Mouse (Mus musculus) T-helper 17 cell (primary cell): Measurements from ENCODE around the gene Trank1.

Source experiments
- in situ Hi-C, 2 experiments: fragments of 300-600 bp; cut with MboI, MseI; formaldehyde crosslinking; loops; 1 replicate in 1 of 2; 2 replicates in 1 of 2; pipeline ENCODE4 v1.15.1; 2025; ENCODE audit warnings: high pct_unique_total_duplicates in 2 of 2

Gene Trank1

DNA sequence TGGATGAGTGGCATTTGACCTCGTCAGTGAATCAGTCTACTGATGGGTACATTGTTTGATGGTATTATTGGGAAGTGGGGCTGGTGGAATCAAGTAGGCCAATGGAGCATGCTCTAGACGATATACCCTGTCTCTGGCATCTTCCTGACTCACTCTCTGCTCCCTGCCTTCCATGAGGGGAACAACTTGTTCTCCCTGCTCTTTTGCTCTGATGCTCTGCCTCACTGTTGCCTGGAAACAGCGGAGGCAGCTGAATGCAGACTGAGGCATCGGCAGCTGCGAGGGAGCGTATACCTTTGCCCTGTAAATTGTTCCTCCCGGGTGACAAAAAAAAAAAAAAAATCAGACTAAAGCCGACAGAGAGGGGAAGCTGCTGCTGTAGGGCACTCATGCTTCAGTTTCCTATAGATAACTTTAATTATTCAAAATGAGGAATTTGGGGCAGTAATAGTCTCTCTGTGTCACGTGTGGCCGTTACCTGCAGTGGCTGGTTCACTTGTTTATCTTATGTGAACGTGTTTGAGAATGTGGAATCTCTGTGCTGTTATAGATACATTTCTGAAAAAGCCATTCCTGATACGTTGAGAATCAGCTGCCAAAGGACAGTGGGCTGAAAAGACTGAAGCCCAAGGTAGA is 9.2 kb upstream of the Trank1 start:
- in situ Hi-C loops, result no loop called here

DNA sequence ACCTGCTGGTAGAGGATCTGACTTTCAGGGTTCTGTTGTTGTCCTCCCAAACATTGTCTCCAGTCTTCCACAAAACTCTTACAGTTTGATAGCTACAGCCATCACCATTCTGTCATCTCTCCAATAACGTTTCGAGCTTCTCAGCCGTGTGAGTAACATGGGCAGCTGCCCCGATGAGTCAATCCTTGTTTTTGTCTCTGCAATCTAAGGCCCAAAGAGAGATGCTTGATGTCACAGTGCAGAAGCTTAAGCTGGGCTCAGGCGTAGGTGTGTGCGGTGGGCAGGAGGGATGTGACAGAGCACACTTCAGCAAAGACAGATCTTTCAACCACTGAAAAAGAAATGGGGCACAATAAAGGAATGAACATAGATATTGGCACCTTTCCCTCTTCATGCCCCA is 7.5 kb upstream of the Trank1 start:
- in situ Hi-C loops, result no loop called here

DNA sequence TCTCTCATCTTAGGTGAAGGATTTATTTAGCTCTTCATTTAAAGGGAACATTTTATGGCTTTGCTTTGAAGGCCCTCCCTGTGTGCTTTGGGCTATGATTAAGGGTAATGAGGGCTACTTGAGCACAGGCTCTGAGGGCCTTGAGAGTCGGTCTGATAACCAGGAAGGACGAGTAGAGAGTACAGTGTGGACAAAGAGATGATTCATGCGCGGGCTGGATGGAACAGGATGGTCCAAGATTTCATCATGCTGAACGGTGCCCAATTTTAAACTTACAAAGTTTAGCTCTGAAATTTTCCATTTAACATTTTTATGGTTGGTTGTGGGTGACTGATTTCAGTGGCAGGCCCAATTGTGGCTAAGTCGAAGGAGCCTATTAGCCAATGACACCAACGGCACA is 5.4 kb upstream of the Trank1 start:
- in situ Hi-C loops, result no loop called here

DNA sequence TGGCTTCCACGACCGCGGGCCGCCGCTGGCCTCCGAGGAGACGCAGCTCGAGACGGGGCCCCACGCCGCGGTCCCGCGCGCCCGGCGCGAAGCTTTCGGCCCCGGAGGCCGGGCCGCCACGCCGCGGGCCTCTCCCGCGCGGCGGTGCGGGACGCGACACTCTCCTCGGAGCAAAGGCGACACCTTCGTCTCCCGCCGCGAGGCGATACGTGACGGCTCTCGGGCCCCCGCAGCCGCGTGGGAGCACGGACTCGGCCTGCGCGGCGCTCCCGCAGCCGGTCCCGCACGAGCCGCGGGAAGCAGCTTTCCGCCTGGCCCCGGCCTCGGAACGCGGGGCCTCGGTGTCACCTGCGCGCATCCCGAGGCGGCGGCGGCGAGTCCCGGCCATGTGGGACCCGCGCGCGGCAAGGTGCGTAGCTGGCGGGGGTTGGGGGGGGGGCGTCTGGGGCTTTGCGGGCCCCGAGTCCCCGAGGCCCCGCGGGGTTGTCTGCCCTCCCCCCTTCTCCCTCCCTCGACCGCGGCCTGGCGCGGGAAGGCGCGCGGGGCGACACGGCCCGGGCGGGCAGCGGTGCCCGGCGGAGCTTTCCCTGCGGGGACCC is 403 bp downstream of the Trank1 start:
- in situ Hi-C loops, result no loop called here

DNA sequence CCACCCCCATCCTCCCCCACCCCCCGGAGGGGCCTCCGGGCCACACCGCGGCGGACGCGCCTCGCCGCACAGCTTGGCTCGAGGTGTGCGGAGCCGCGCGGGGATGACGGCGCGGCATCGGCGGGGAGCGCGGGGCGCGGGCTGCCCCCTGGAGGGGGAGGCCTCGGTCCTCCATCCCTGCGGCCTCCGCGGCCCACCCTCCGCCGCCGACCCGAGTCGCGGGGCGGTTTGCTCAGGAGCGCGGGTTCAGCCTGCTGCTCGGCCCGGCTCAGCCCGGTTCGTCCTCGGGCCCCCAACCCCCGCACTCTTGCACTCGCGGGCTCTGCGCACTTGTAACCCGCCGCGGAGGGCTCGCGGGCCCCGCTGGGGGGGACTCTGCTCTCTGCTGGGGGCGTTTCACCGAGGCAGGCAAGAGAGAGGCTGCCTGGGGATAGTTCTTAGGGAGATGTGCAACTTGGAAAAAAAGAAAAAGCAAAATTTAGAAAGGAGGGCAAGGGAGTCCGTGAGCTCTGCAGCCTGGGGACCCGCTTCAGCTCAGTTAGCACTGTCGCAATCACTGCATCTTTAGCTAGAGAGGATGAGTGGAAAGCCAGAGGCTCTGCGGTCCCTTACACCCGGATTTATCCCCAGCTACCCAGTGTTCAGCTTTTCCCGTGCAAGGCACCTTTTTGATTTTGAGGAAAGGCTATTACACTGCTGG is 1.1 kb downstream of the Trank1 start:
- in situ Hi-C loops, result no loop called here

DNA sequence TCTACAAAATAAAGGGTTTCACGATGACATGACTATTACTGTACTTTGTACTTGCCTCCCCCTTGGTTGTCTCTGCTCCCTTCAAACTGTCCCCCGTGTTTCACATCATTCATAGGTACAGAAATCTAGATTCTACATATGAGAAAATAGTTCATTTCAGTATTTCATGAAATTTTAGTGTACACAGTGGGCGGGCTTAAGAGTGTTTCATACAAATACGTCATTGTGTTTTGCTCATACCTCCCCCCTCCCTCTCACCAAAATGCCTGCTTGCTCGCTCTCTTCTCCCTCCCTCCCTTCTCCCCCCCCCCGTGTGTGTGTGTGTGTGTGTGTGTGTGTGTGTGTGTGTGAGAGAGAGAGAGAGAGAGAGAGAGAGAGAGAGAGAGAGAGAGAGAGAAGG is 1.8 kb downstream of the Trank1 start:
- in situ Hi-C loops, result no loop called here

DNA sequence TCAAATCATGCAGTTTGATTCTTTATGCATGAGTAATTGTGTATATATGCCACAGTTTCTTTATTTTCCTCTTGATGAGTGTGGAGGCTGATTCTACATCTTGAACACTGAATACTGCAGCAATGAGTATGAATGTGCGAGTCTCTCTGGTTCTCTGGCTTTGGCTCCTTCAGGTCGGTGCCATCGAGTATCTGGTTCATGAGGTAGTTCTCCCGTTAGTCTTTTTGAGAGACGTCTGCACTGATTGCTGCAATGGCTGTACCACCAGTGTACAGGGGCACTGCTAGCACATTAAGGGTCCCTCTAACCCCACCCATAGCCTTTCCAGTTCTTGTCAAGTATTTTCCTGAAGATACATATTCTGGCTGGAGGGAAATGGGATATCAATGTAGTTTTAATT is 2.3 kb downstream of the Trank1 start:
- in situ Hi-C loops, result no loop called here

DNA sequence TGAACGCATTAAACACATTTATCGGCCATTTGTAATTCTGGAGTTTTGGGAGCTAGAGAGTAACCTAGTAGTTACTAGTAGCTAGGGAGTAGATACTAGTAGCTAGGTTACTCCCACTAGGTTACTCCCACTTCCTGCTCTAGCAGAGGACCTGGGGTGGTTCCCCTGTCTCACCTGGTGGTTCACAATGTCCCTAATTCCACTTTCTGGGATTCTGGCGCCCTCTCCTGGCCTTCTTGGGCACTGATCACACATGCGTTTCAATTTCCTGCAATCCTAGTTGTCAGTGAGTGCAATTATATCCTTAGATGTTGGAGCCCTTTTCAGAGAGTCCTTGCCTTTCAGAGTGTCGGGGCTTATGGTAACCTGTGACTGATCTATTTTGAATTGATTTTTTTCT is 2.7 kb downstream of the Trank1 start:
- in situ Hi-C loops, result no loop called here

DNA sequence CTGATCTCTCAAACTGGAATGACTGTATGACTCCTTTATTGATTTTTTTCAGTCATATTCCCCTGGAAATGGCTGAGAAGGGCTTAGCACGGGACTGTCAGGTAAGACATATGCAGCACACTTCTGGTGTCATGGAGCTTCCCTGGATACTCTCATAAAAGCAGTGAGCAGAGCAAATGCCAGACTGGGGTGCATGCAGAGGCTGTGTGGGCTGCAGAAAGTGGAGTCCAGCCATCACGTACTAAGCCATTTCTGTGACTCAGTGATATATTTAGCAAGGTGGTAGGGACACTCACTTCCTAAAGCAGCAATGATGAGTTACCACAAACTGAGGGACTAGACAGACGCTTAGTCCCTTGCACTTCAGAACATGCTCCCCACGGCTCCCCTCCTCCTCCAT is 9.4 kb downstream of the Trank1 start:
- in situ Hi-C loops, result no loop called here

DNA sequence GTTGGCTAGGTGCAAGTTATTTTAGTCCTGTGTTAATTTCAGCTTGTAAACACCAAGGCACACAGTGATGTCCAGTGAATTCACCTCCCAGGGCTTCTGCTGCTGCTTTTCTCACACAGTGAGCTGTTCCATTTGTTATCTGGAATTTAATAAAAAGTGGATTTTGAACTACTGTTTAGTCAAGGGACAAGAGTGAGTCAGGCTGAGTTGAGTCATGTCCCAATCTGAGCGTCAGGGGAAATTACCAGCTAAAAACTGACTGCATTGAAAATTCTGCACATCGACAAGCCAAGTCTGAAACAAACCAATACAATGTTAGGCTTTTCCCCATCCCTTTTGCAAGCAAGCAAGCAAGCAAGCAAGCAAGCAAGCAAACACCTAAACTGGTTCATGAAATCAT is 13.3 kb downstream of the Trank1 start:
- in situ Hi-C loops, result no loop called here

DNA sequence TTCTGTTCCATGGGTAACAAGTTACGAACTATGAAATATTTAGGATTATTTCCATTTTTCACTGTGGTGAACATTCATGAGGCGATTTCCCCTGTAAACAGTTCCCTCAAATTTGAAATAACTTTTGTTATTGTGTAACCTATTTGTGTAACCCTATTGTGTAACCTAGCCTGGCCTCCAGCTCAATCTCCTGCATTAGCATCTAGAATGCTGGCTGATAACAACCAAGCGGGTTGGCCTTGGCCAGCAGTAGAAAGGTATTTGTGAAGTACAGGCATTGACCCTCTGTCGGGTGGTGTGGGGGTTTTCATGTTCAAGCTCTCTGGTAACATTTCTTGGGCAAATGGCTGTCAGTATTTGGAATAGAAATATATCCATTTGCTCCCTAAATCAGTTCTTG is 18.3 kb downstream of the Trank1 start:
- in situ Hi-C loops, result no loop called here

DNA sequence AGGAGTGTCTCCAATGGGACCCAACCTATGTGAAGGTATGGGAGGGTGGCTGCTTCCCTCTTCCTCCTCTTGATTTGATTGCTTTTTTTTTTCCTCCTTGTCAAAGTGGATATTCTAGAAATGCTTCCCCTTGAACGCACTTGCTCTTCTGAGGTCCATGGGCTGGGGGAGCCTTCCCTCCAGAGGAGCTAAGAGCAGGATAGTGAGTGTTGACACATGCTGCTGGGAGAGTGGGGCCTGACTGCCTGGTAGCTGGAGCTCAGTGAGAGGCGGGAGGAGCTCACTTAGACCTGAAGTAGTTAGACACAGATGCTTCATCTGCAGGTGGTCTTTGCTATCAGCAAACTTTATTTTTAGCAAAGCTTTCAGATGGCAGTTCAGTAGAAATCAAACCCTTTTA is 22.3 kb downstream of the Trank1 start:
- in situ Hi-C loops, result no loop called here

DNA sequence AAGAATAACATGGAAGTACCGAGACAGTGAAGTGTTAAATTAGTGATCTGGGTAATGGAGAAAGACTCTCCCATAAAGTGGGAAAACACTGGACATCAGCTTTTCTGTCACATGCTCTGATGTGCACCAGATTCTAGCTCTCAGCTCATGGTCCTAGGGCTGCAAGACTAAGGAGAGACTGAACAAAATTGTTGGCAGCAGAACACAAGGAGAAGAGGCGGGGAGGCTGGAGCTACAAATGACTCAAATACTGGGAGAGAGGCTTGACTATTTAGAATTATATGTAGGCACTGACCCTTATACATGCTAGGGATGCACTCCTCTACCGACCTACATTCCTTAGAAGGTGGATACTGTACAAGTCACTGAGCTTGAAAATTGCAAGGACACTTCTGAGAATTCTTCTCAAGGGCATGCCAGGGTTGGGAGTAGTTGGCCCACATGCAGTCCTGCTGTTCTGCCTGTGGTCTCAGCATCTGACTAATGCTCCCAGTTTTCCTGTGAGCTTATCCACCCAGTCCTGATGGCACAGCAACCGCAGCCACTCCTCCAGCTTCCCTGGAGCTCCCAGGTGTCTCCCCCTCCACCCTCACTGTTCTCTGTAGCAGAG is 23.1 kb downstream of the Trank1 start:
- in situ Hi-C loops, result no loop called here

DNA sequence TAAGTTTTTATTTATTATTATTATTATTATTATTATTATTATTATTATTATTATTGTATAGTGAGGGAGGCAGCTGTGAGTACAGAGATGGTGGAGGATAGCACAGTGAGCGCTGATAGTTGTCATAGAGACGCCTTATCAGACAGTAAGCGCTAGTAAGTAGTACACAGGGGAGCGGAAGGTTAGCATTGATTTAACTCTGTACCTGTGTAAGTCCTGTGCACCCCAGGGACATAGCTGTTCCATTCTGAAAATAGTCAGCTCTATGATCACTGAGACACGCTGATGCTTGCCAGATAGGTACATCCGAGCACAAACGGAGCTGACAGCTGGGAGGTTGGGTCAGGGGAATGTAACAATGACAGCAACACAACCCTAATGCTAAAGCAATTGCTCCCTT is 39.7 kb downstream of the Trank1 start:
- in situ Hi-C loops, result loop anchor here in 1 of 2 experiments (10.0 kb wide), 1 partner anchor 124 kb away; no protein-coding TSS in a partner anchor

DNA sequence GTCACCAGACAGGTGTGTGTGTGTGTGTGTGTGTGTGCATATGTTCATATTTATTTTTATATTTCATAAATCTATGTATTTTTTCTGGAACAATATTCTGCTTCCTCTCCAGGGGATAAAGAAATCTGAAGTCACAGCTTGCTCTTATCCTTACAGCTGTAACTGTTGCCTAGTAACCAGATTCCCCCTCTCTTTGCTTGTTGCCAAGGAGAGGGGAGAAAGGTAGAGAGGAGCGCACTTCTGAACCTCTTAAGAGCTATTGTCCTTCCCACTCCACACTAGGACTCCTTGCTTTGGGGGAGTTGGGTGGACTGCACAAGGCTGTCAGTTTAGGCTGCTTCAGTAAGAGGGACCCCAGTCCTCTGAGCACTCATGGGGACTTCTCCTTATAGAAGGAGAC is 40.1 kb downstream of the Trank1 start:
- in situ Hi-C loops, result loop anchor here in 1 of 2 experiments (10.0 kb wide), 1 partner anchor 123 kb away; no protein-coding TSS in a partner anchor

DNA sequence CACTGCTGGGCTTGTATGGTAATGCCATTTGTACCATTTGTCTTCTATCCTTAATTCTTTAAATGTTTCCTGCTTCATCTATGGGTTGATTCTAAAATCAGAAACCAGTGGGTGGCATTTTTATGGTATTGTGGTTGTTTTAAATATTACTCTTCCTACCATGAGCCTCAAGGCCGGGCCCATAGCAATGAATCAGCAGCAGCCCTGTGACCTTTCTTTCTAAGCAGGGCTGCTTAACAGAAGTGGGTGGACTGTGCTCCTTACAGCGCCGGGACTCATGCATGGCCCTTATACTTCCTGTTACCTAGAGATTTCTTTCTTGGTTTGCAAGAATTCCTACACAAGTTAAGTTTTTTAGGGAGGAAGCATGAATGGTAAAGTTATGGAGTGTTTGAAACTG is 41.1 kb downstream of the Trank1 start:
- in situ Hi-C loops, result loop anchor here in 1 of 2 experiments (10.0 kb wide), 1 partner anchor 122 kb away; no protein-coding TSS in a partner anchor

DNA sequence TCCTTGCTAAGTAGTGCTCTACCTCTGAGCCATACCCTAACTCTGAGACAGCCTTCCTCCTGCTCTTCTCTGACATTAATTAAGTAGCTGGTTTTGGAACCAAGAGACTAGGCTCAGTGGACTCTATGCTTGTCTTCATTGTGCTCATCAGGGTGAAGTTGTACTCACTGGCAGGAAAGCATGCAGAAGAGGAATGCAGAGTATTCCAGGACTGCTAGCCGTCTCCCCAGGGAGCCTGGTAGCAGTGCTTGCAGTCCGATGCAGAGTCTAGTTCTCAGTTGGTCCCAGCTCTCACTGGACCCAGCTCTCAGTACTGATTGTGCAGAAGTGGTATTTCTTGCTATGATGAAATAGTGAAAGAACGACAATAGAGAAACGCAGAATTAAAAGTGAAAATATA is 43.5 kb downstream of the Trank1 start:
- in situ Hi-C loops, result loop anchor here in 1 of 2 experiments (10.0 kb wide), 1 partner anchor 120 kb away; no protein-coding TSS in a partner anchor

DNA sequence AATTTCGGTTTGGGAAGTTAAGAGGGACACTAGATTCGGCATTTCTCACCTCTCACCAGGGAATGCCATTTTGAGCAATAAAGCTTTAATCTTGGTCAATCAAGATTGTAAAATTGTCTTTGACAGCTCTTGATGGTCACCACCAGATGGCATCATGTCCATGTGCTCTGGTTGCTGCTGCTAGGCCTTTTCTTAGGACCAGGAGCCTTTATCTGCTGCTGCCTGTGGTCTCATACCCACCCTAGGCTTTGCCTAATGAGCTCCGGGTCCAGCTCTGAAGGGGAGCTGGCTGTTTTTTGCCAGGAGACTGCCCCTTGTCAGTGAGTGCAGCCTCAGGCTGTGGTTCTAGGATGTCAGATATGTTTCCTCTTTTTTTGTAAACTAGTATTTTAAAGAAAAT is 44.8 kb downstream of the Trank1 start:
- in situ Hi-C loops, result loop anchor here in 1 of 2 experiments (10.0 kb wide), 1 partner anchor 118 kb away; no protein-coding TSS in a partner anchor

DNA sequence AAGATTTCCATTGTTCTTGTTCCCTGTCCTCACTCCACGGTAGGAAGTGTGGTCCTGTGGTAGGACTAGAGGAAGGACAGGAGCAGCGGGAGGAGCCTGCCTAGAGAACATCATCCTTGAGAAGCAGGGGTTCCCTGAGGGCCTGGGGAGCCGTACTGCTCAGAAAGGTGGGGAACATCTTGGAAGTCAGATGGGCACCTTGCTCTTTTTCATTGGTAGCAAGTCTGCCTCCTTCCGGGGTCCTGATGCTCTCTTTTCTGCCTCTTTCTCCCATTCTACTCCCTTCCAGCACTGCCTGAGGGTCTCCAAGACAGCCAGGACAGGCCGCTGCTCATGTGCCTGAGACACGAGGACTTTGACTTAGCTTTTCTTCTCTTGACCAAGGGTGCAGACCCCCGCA is 52.1 kb downstream of the Trank1 start:
- in situ Hi-C loops, result no loop called here

DNA sequence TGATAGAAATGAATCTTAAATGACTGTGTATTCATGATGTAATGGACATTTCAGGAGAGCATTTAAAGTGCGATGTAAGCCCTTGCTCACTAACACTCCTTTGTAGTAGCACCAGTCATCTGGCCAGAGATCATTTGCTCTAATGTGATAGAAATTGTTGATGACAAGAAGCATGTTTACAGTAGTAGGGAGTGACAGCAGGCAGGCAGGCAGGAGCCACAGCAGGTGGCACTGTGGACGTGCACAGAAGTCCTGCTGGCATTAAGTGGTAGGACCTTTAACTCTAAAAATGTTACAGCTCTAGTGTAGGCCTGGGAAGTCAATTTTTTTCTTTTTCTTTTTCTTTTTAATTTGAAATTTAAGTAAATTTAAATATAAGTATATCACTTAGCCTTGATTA is 56.2 kb downstream of the Trank1 start:
- in situ Hi-C loops, result no loop called here

DNA sequence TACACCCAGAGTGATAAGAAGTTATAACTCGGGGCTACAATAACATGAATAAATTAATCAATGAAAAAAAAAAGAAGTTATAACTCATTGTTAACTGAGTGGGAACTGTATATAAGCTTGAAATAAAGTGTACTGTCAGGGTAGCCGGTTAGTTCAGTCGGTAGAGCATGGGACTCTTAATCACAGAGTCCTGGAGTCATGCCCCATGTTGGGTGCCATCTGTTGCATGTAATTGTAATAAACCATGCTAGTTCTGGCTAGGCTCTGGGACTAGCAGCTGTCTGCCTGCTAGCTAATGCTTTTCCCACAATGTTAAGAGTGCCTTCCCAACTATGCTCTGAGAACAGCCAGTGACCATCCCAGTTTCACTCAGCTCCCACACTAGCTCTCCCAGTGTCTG is 60.5 kb downstream of the Trank1 start:
- in situ Hi-C loops, result no loop called here

DNA sequence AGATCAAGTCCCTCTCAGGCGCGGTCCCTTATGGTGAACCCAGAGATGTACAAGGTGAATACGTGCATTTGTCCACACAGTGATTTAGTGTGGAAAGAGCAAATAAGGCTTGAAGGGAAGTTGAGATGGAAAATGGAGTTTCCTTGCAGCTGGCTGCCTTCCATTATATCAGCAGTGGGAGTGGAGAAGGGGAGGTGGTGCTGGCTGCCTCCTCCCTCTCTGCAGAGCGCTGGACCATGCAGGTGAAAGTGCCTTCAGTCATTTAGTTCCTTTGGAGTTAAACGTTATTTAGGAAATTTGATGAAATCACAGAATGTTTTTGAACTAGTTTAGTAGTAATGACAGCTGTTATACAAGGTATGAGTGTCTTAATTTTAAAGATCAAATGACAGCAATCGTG is 66.3 kb downstream of the Trank1 start:
- in situ Hi-C loops, result no loop called here
